Mouse (Mus musculus) midbrain, embryonic 10.5 days (tissue): ENCODE measurements around the gene Prpf40b. TPM values are rescaled to one million over a fixed set of nuclear protein-coding genes. Genes with fewer than 3 reads are reported as not detected.

Experiments used
- DNase-seq: peaks from one replicate; pipeline ENCODE4 v3.0.0-alpha.2; 2017; ENCODE audit warnings: low spot score
- H3K27ac ChIP-seq: fragments of 300-500 bp; sonication (generic); replicated peaks from 2 replicates; pipeline ENCODE4 v1.5.1; 2016; ENCODE audit warnings: mild to moderate bottlenecking
- H3K27me3 ChIP-seq: fragments of 300-500 bp; sonication (generic); 2 replicates; pipeline ENCODE4 v1.6.1; 2016; ENCODE audit warnings: low read depth, mild to moderate bottlenecking; ENCODE audit not compliant: poor library complexity, severe bottlenecking
- H3K36me3 ChIP-seq: fragments of 300-500 bp; sonication (generic); 2 replicates; pipeline ENCODE4 v1.6.1; 2016; ENCODE audit warnings: mild to moderate bottlenecking, moderate library complexity
- H3K4me1 ChIP-seq: fragments of 300-500 bp; sonication (generic); 2 replicates; pipeline ENCODE4 v1.6.1; 2016
- H3K4me3 ChIP-seq: fragments of 300-500 bp; sonication (generic); 2 replicates; pipeline ENCODE4 v1.5.1; 2016; ENCODE audit warnings: mild to moderate bottlenecking, moderate library complexity
- H3K9me3 ChIP-seq: fragments of 300-500 bp; sonication (generic); replicated peaks from 2 replicates; pipeline ENCODE4 v1.6.1; 2016; ENCODE audit warnings: mild to moderate bottlenecking
- WGBS: fragments of 180-500 bp; shearing (Covaris S2); methylation state at CpG from one replicate; pipeline ENCODE4 v1.1.7; 2016; 5-methylcytosine and 5-hydroxymethylcytosine counted together
- polyA plus RNA-seq: library from polyadenylated mRNA; unstranded; fragments of >200 nt; fragmentation: Nextera tagmentation; extraction: Ambion mirVana; gene quantifications from 2 replicates; pipeline ENCODE4 v1.2.1, GENCODE M21; 2016

The Prpf40b gene
- polyA plus RNA-seq, 1 experiment from 2014 or later, result 61.2 TPM

GRCm38 (mm10) chr15:99342194-99342981, 47.5 kb downstream of the Prpf40b start:
- 0 out of 2 replicates have a peak overlapping the region, but pooled peaks have one; percentile 33 for H3K27ac ChIP-seq

GRCm38 (mm10) chr15:99343414-99344147, 48.7 kb downstream of the Prpf40b start:
- Histone ChIP-seq H3K27ac (peak overlapping the region; percentile 53), H3K36me3 (no peaks in the 10 kb centered on the region), H3K4me1 (peaks cover 59% of the 10 kb centered on the region), H3K4me3 (0 out of 2 replicates have a peak overlapping the region, but pooled peaks have one; percentile 0), H3K27me3 (no peaks in the 10 kb centered on the region), H3K9me3 (no peaks in the 10 kb centered on the region)
- DNase-seq, result no peak
- 70% methylated on average over 5 of the region's 5 CpGs for WGBS

More at GRCm38 (mm10) chr15:99342194-99342981, 47.5 kb downstream of the Prpf40b start:
- Histone ChIP-seq H3K27me3 (no peaks in the 10 kb centered on the region), H3K4me1 (peaks cover 59% of the 10 kb centered on the region), H3K9me3 (no peaks in the 10 kb centered on the region), H3K36me3 (no peaks in the 10 kb centered on the region), H3K4me3 (no peak overlapping the region)
- WGBS, result 52% methylated on average over 9 of the region's 9 CpGs
- DNase-seq, result no peak

- Histone ChIP-seq H3K27me3 (no peaks in the 10 kb centered on the region), H3K4me3 (0 out of 2 replicates have a peak overlapping the region, but pooled peaks have one; percentile 0), H3K36me3 (no peaks in the 10 kb centered on the region), H3K27ac (peak overlapping the region; percentile 53; the same call in 1 of the 2 replicates), H3K4me1 (peaks cover 54% of the 10 kb centered on the region), H3K9me3 (no peaks in the 10 kb centered on the region)
- DNase-seq, result no peak
- 82% methylated on average over 8 of the region's 8 CpGs for WGBS
These were observed 49.4 kb downstream of the Prpf40b start for GRCm38 (mm10) chr15:99344148-99344870.

- WGBS, result 78% methylated on average over 4 of the region's 4 CpGs
- Histone ChIP-seq H3K36me3 (no peaks in the 10 kb centered on the region), H3K9me3 (no peaks in the 10 kb centered on the region), H3K4me1 (peaks cover 47% of the 10 kb centered on the region), H3K4me3 (no peak overlapping the region), H3K27me3 (no peaks in the 10 kb centered on the region), H3K27ac (no peak overlapping the region)
- no peak for DNase-seq
These were observed 50.1 kb downstream of the Prpf40b start for GRCm38 (mm10) chr15:99344961-99345360.

GRCm38 (mm10) chr15:99351610-99352009, 56.7 kb downstream of the Prpf40b start:
- H3K27me3 ChIP-seq, result no peaks in the 10 kb centered on the region
- DNase-seq, result no peak
- no peak overlapping the region for H3K27ac ChIP-seq
- H3K4me3 ChIP-seq, result no peak overlapping the region
- peaks cover 4% of the 10 kb centered on the region; the same call in 1 of the 2 replicates for H3K4me1 ChIP-seq
- no peaks in the 10 kb centered on the region for H3K9me3 ChIP-seq
- no peaks in the 10 kb centered on the region for H3K36me3 ChIP-seq
- WGBS, result 86% methylated on average over 6 of the region's 6 CpGs

GRCm38 (mm10) chr15:99352306-99352705, 57.4 kb downstream of the Prpf40b start:
- 84% methylated on average over 5 of the region's 5 CpGs for WGBS
- Histone ChIP-seq H3K4me1 (peaks cover 4% of the 10 kb centered on the region; the same call in 1 of the 2 replicates), H3K9me3 (no peaks in the 10 kb centered on the region), H3K36me3 (no peaks in the 10 kb centered on the region), H3K4me3 (no peak overlapping the region), H3K27ac (no peak overlapping the region), H3K27me3 (no peaks in the 10 kb centered on the region)
- no peak for DNase-seq

GRCm38 (mm10) chr15:99355660-99356059, 60.8 kb downstream of the Prpf40b start:
- Histone ChIP-seq H3K27ac (no peak overlapping the region; the same call in 1 of the 2 replicates), H3K4me3 (no peak overlapping the region), H3K27me3 (no peaks in the 10 kb centered on the region), H3K9me3 (no peaks in the 10 kb centered on the region), H3K36me3 (no peaks in the 10 kb centered on the region), H3K4me1 (peaks cover 4% of the 10 kb centered on the region; the same call in 1 of the 2 replicates)
- 84% methylated on average over 6 of the region's 6 CpGs for WGBS
- no peak for DNase-seq

GRCm38 (mm10) chr15:99356462-99356861, 61.6 kb downstream of the Prpf40b start:
- DNase-seq, result no peak
- H3K36me3 ChIP-seq, result no peaks in the 10 kb centered on the region
- no peak overlapping the region for H3K27ac ChIP-seq
- H3K27me3 ChIP-seq, result no peaks in the 10 kb centered on the region
- H3K4me1 ChIP-seq, result peaks cover 4% of the 10 kb centered on the region; the same call in 1 of the 2 replicates
- no peak overlapping the region for H3K4me3 ChIP-seq
- no peaks in the 10 kb centered on the region for H3K9me3 ChIP-seq
- WGBS, result 89% methylated on average over 6 of the region's 6 CpGs

- Histone ChIP-seq H3K27ac (no peak overlapping the region), H3K9me3 (no peaks in the 10 kb centered on the region), H3K4me1 (peaks cover 4% of the 10 kb centered on the region; the same call in 1 of the 2 replicates), H3K27me3 (no peaks in the 10 kb centered on the region), H3K4me3 (no peak overlapping the region), H3K36me3 (no peaks in the 10 kb centered on the region)
- no peak for DNase-seq
- WGBS, result 89% methylated on average over 9 of the region's 9 CpGs
These were observed 64.1 kb downstream of the Prpf40b start for GRCm38 (mm10) chr15:99358952-99359351.

GRCm38 (mm10) chr15:99364022-99364530, 69.2 kb downstream of the Prpf40b start:
- H3K4me1 ChIP-seq, result peaks cover 18% of the 10 kb centered on the region
- H3K9me3 ChIP-seq, result no peaks in the 10 kb centered on the region
- 72% methylated on average over 7 of the region's 7 CpGs for whole genome bisulfite sequencing
- DNase-seq, result no peak
- no peaks in the 10 kb centered on the region for H3K36me3 ChIP-seq
- no peak overlapping the region for H3K4me3 ChIP-seq
- H3K27me3 ChIP-seq, result 0 out of 2 replicates have a peak, but pooled peaks cover 11% of the 10 kb centered on the region
- no peak overlapping the region for H3K27ac ChIP-seq

- Histone ChIP-seq H3K9me3 (no peaks in the 10 kb centered on the region), H3K36me3 (no peaks in the 10 kb centered on the region), H3K4me3 (no peak overlapping the region), H3K4me1 (peaks cover 27% of the 10 kb centered on the region), H3K27ac (no peak overlapping the region), H3K27me3 (0 out of 2 replicates have a peak, but pooled peaks cover 11% of the 10 kb centered on the region)
- no peak for DNase-seq
- WGBS, result 78% methylated on average over 8 of the region's 8 CpGs
These were observed 70.0 kb downstream of the Prpf40b start for GRCm38 (mm10) chr15:99364921-99365320.
